Mouse (Mus musculus): ENCODE data around the gene C87977. TPM values are rescaled to one million over a fixed set of nuclear protein-coding genes. Genes with fewer than 3 reads are reported as not detected.
"Not testable (repeated sequence)": the region's sequence is repeated elsewhere in the genome, so short reads cannot be mapped to it uniquely, and the experiment has no call there.

C87977 gene
- not detected in 2 replicates for polyA plus RNA-seq (2014; fragmentation: Nextera tagmentation; extraction: Ambion mirVana)

GRCm38 (mm10) chr4:144213218-144213617 lies at the start of gene C87977:
TSS of gene C87977 (minus strand) at chr4:144213318.
- not testable (repeated sequence) for H3K36me3 ChIP-seq (ENCODE audit: control insufficient read depth, insufficient read depth, low read length); H3K4me3 ChIP-seq (ENCODE audit: low read depth, low read length); DNase-seq (ENCODE audit: low spot score); H3K9me3 ChIP-seq (ENCODE audit: control insufficient read depth, low read length); H3K27me3 ChIP-seq (ENCODE audit: control insufficient read depth, insufficient read depth, low read length); H3K9ac ChIP-seq (ENCODE audit: low read length); H3K27ac ChIP-seq (replicated peaks; ENCODE audit: low read depth, low read length); H3K4me1 ChIP-seq (ENCODE audit: control insufficient read depth, insufficient read depth, low read length); ATAC-seq (ENCODE audit: insufficient number of reproducible peaks, low FRiP score, low TSS enrichment, low read depth); H3K4me2 ChIP-seq (ENCODE audit: low read depth, severe bottlenecking)
- whole genome bisulfite sequencing, result 95% methylated on average over 1 of the region's 1 CpGs

- H3K9me3 ChIP-seq (ENCODE audit: control insufficient read depth, low read length); H3K9ac ChIP-seq (ENCODE audit: low read length); H3K4me1 ChIP-seq (ENCODE audit: control insufficient read depth, insufficient read depth, low read length); H3K4me2 ChIP-seq (ENCODE audit: low read depth, severe bottlenecking); H3K36me3 ChIP-seq (ENCODE audit: control insufficient read depth, insufficient read depth, low read length); ATAC-seq (ENCODE audit: insufficient number of reproducible peaks, low FRiP score, low TSS enrichment, low read depth); H3K4me3 ChIP-seq (ENCODE audit: low read depth, low read length); H3K27me3 ChIP-seq (ENCODE audit: control insufficient read depth, insufficient read depth, low read length); H3K27ac ChIP-seq (replicated peaks; ENCODE audit: low read depth, low read length); DNase-seq (ENCODE audit: low spot score): not testable (repeated sequence)
These were observed 41.6 kb upstream of the C87977 start for GRCm38 (mm10) chr4:144254768-144255167.

- Histone ChIP-seq H3K4me2 (ENCODE audit: low read depth, severe bottlenecking) (no peak within 1 kb of the TSS), H3K4me3 (ENCODE audit: low read depth, low read length) (no peak within 1 kb of the TSS), H3K36me3 (ENCODE audit: control insufficient read depth, insufficient read depth, low read length) (no peaks in the 10 kb centered on the region), H3K4me1 (ENCODE audit: control insufficient read depth, insufficient read depth, low read length) (no peaks in the 10 kb centered on the region), H3K27ac (replicated peaks; ENCODE audit: low read depth, low read length) (no peak within 1 kb of the TSS), H3K9me3 (ENCODE audit: control insufficient read depth, low read length) (no peaks in the 10 kb centered on the region; the same call in 1 of the 2 replicates), H3K27me3 (ENCODE audit: control insufficient read depth, insufficient read depth, low read length) (no peaks in the 10 kb centered on the region), H3K9ac (ENCODE audit: low read length) (no peak within 1 kb of the TSS)
- 50% methylated on average over 1 of the region's 1 CpGs for WGBS
- no peak for DNase-seq (ENCODE audit: low spot score)
- no peak for ATAC-seq (ENCODE audit: insufficient number of reproducible peaks, low FRiP score, low TSS enrichment, low read depth)
These were observed 22.7 kb downstream of the C87977 start, which contains the start of gene Oog2 for GRCm38 (mm10) chr4:144190419-144190818. TSS of gene Oog2 (plus strand) at chr4:144190719.

GRCm38 (mm10) chr4:144162563-144162962 lies 50.6 kb downstream of the C87977 start, which contains the start of gene Oog3:
TSS of gene Oog3 (minus strand) at chr4:144162663.
- WGBS, result 84% methylated on average over 1 of the region's 1 CpGs
- no peak for DNase-seq (ENCODE audit: low spot score)
- H3K9me3 ChIP-seq (ENCODE audit: control insufficient read depth, low read length), result peaks cover 7% of the 10 kb centered on the region; the same call in 1 of the 2 replicates
- no peak for ATAC-seq (ENCODE audit: insufficient number of reproducible peaks, low FRiP score, low TSS enrichment, low read depth)
- no peaks in the 10 kb centered on the region for H3K36me3 ChIP-seq (ENCODE audit: control insufficient read depth, insufficient read depth, low read length)
- H3K4me2 ChIP-seq (ENCODE audit: low read depth, severe bottlenecking), result no peak within 1 kb of the TSS
- H3K27me3 ChIP-seq (ENCODE audit: control insufficient read depth, insufficient read depth, low read length), result no peaks in the 10 kb centered on the region
- no peak within 1 kb of the TSS for H3K9ac ChIP-seq (ENCODE audit: low read length)
- no peaks in the 10 kb centered on the region for H3K4me1 ChIP-seq (ENCODE audit: control insufficient read depth, insufficient read depth, low read length)
- H3K27ac ChIP-seq (replicated peaks; ENCODE audit: low read depth, low read length), result no peak within 1 kb of the TSS
- no peak within 1 kb of the TSS for H3K4me3 ChIP-seq (ENCODE audit: low read depth, low read length)

Other genes with a start within 250 kb of the C87977 start
- not detected in 2 replicates for gene Gm13101, start 246.4 kb downstream of the C87977 start, polyA plus RNA-seq (2014; fragmentation: Nextera tagmentation; extraction: Ambion mirVana)
- not detected in 2 replicates for gene Pramef17, start 218.9 kb downstream of the C87977 start, polyA plus RNA-seq (2014; fragmentation: Nextera tagmentation; extraction: Ambion mirVana)
- gene Pramel4, start 154.2 kb downstream of the C87977 start, polyA plus RNA-seq (2014; fragmentation: Nextera tagmentation; extraction: Ambion mirVana), result not detected in 2 replicates
- not detected in 2 replicates for gene Gm13102, start 106.8 kb downstream of the C87977 start, polyA plus RNA-seq (2014; fragmentation: Nextera tagmentation; extraction: Ambion mirVana)
- not detected in 2 replicates for gene Oog3, start 50.7 kb downstream of the C87977 start, polyA plus RNA-seq (2014; fragmentation: Nextera tagmentation; extraction: Ambion mirVana)
- not detected in 2 replicates for gene Oog2, start 22.6 kb downstream of the C87977 start, polyA plus RNA-seq (2014; fragmentation: Nextera tagmentation; extraction: Ambion mirVana)
- gene Pramel5, start 67.2 kb upstream of the C87977 start, polyA plus RNA-seq (2014; fragmentation: Nextera tagmentation; extraction: Ambion mirVana), result not detected in 2 replicates
- not detected in 2 replicates for gene Gm13128, start 116.9 kb upstream of the C87977 start, polyA plus RNA-seq (2014; fragmentation: Nextera tagmentation; extraction: Ambion mirVana)
- gene Gm13119, start 144.6 kb upstream of the C87977 start, polyA plus RNA-seq (2014; fragmentation: Nextera tagmentation; extraction: Ambion mirVana), result not detected in 2 replicates
- gene Pramef20, start 164.6 kb upstream of the C87977 start, polyA plus RNA-seq (2014; fragmentation: Nextera tagmentation; extraction: Ambion mirVana), result not detected in 2 replicates
- 0.29 TPM in 1 of 2 replicates, not detected in the other for gene Pramef12, start 195.1 kb upstream of the C87977 start, polyA plus RNA-seq (2014; fragmentation: Nextera tagmentation; extraction: Ambion mirVana)
- gene 1700012P22Rik, start 225.5 kb upstream of the C87977 start, polyA plus RNA-seq (2014; fragmentation: Nextera tagmentation; extraction: Ambion mirVana), result not detected in 2 replicates
- gene Gm9944, start 240.0 kb upstream of the C87977 start, polyA plus RNA-seq (2014; fragmentation: Nextera tagmentation; extraction: Ambion mirVana), result not detected in 2 replicates

Data from limb, embryonic 11.5 days (tissue).